Mouse (Mus musculus) liver, adult 2 months (tissue): ENCODE results near the gene Col4a1.

Experiments
- CTCF ChIP-seq: fragments of 200-500 bp; IDR thresholded peaks from 2 replicates; pipeline ENCODE4 v1.5.1; 2011; ENCODE audit warnings: low read depth, low read length, control low read depth
- POLR2A ChIP-seq: fragments of 200-500 bp; IDR thresholded peaks from 2 replicates; pipeline ENCODE4 v1.6.1; 2011; ENCODE audit warnings: low read length, control low read depth; ENCODE audit not compliant: insufficient read depth; ENCODE audit errors: extremely low read depth

- no peak for TF ChIP-seq CTCF
- TF ChIP-seq POLR2A, result no peak
These were observed 27.2 kb downstream of the Col4a1 start for GRCm38 (mm10) chr8:11285437-11285836.
